Mouse (Mus musculus) heart, postnatal 0 days (tissue): ENCODE data around the gene Sgo1.

ENCODE experiments used
- CTCF ChIP-seq: IDR thresholded peaks from 2 replicates; pipeline ENCODE4 v1.5.1; 2016; ENCODE audit warnings: antibody characterized with exemption, control low read depth, low read depth
- EP300 ChIP-seq: IDR thresholded peaks from 2 replicates; pipeline ENCODE4 v1.6.1; 2016; ENCODE audit warnings: antibody characterized with exemption, low read depth

GRCm38 (mm10) chr17:53718474-53718873 lies 29.3 kb upstream of the Sgo1 start:
- TF ChIP-seq EP300 (no peak), CTCF (no peak)
